Mouse (Mus musculus): ENCODE results near the gene Ppp2r5e.

- TF ChIP-seq CTCF (IDR thresholded peaks at IDR 0.05; ENCODE audit: extremely low read depth, insufficient read depth, low read length) (no peak), POLR2A (IDR thresholded peaks at IDR 0.05; ENCODE audit: extremely low read depth, insufficient read depth, low read length) (no peak)
These were observed 27.2 kb upstream of the Ppp2r5e start for GRCm38 (mm10) chr12:75623292-75623691.
